Mouse (Mus musculus): ENCODE measurements at regions not wholly inside any gene's neighbourhood (a gene's known extent, or its start where the extent isn't known, plus 50 kb on each side); places are given as distances from the start of the nearest gene placed in this dataset.

DNA sequence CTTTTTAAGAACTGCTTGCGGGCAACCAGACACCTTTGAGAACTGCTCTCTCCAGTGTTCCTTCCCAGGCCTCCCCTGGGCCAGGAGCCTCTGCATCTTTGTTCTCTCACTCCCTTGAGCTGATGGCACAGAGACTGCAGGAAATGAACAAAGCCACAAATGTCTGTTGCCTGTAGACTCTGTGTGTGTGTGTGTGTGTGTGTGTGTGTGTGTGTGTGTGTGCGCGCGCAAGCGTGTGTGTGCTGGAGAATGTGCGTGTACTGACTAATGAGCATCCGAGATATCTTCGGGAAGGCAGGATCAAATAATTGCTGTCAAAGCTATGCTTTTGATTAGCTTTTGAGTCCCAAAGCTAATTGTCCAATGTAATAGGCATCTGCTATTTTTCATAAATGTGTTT is 254.7 kb upstream of the Sdk2 start:
- DNase-seq: no peak

GRCm38 (mm10) chr11:114315274-114315673 is 248.4 kb upstream of the Sdk2 start:
- DNase-seq: no peak

DNA sequence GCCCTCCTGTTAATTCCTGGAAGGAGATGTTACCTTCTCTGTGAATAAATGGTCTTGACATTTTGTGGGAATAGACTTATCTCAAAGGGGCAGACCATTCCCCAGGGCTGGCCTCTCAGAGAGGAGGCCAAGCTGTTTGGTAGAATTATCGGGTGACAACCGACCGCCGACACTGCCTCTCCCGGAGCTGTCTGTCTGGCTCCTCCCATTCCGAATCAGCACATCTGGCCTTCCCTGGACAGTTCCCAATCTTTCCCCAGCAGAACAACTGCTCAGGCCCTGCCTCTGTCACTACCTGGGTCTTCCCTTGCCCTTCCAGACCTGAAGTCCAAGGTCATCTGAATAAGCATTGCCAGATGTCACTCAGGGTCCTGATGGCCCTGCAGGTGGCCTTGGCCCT is 246.8 kb upstream of the Sdk2 start:
- no peak for DNase-seq

DNA sequence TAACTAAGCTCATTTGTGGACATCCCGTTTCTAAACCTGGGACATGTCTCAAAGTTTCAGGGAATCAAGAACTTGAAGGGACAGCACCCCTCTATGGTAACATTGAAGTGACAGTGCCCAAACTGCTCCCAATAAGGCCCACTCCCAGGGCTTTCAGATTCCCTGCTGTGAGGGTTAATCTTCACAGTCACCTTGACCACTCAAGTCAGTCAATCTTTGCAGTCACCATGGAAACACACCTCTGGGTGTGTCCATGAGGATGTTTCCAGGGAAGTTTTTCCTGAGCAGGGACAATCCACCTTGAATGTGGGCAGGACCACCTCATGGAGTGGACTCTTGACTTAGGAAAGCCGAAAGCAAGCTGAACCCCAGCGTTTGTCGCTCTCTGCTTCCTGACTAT is 244.8 kb upstream of the Sdk2 start:
- no peak for DNase-seq

GRCm38 (mm10) chr11:114303636-114304354 is 236.9 kb upstream of the Sdk2 start:
- no peak for DNase-seq

- no peak for DNase-seq
Measured at GRCm38 (mm10) chr11:114300611-114301319, 233.9 kb upstream of the Sdk2 start.

DNA sequence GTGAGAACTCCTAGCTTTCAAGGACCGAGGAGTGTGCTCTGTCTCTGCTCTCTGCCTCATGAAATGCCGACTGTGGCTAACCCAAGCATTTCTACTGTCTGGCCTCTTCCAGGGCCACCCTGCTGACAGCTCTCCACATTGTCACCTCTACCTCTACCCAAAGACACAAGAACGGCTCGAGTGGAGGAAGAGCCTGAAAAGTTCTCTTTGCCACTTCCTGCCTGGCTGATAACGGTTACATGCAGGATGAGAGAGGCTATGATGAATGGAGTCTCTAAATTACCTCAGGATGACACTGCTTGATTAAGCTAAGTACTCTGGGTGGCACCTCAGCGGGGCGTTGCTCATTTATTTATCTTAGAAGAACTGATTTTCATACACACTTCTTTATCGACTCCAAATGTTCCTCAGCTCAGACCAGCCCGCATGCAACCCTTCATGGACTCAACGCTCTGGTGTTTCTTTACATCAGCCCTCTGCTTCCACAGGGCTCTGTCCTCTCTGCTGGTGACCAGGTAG is 230.0 kb upstream of the Sdk2 start:
- no peak for DNase-seq

- no peak for DNase-seq
Measured at GRCm38 (mm10) chr11:114294511-114295250, 227.8 kb upstream of the Sdk2 start.

DNA sequence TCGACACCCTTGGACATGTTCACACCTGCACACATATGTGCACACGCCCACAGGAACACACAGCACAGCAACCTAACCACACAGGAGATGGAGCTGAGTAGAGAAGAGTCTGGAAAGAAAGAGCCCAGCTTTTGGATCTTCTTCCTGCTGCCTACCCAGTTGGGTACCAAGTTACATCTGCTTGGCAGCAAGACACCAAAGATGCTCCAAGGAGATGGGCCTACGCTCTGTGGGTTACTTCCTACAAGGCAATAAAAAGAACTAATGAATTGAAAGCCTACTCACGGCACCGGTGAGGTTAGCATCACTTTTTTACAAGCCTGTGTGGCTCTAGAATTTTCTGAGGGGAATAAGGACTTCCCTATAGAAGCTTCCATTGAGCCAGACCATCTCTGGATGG is 224.4 kb upstream of the Sdk2 start:
- no peak for DNase-seq

DNA sequence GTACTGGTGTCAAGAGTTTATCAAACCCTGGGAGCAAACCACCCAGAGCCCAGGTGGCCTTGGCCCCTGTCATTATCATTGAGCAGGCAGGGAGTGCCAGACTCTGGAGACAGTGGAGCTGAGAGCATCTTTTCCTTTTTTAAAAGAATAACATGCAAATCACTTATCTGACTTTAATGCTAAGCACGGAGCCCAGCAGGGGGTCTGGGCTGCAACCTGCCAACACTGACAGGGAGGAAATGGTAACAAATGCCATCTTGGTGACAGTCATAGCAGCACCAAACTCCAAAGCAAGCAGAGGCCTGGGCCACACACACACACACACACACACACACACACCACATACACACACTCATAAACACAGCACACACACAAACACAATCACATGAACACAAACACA is 223.1 kb upstream of the Sdk2 start:
- DNase-seq: no peak

GRCm38 (mm10) chr11:114284820-114285666 is 218.2 kb upstream of the Sdk2 start:
- peak; percentile 67 to 68 for DNase-seq

DNA sequence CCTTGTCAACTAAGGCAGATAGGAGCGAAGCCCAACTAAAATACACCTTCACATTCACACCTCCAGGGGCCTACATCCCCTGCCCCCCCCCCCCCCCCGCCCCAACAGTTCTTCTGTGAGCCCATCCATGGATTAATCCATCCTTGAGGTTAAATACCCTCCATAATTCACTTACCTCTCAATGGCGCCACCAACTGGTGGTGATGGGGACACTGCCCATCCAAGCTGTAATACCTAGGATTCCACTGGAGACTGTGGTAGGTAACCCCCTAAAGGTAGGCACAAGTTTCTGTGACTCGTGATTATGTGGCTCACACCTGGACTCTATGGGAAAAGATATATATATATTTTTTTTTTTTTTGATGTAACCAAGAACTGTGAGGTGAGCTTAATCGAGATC is 216.4 kb upstream of the Sdk2 start:
- DNase-seq: no peak

DNA sequence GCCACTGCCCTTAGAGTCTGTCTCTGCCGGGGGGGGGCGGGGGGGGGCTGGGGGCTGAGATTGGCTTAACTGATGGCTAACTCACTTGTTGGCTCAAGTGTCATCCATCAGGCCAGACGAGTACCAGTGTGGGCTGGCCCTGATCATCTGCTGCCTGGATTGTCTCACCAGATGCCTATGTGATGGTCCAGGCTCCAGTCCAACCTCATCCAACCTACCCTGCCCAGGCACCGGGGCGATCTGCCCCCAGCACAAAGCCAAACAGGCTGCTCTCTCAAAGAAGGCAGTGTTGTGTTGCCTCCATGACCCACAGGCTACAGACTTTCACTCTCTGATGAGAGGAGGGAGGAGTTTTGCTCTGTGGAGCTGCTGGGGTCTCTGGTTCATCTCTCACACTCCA is 215.7 kb upstream of the Sdk2 start:
- DNase-seq: no peak

- no peak for DNase-seq
Measured at GRCm38 (mm10) chr11:114281846-114282245, 215.0 kb upstream of the Sdk2 start.

- no peak for DNase-seq
Measured at GRCm38 (mm10) chr11:114281041-114281695, 214.3 kb upstream of the Sdk2 start.

- DNase-seq: no peak
Measured at GRCm38 (mm10) chr11:114277513-114278304, 210.9 kb upstream of the Sdk2 start.

GRCm38 (mm10) chr11:114270358-114271072 is 203.7 kb upstream of the Sdk2 start:
- no peak for DNase-seq

- no peak for DNase-seq
Measured at GRCm38 (mm10) chr11:114261959-114262358, 195.1 kb upstream of the Sdk2 start.

- no peak for DNase-seq
Measured at GRCm38 (mm10) chr11:114258218-114258617, 191.4 kb upstream of the Sdk2 start.

DNA sequence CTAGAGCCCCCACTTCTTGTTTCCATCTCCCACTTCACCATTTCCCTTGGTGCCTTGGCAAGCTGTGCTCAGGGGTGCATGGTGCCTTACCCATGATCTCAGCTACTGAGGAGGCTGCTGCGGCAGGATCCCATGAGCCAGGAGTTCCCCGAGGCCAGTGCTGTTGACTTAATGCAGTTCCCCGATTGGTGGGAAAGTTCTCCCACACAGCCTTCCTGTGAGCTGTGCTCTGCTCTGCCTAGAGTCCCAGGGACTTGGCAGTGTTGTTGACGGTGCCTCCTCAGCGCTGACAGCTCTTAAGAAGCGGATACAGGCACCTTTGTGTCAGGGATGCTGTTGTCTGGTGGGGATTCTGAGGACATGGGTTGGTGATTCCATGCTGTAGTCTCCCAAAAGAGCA is 190.9 kb upstream of the Sdk2 start:
- DNase-seq: no peak
